Mouse (Mus musculus) 416B (cell line): Measurements from ENCODE around the gene Ipo11.

Experiments used
- DNase-seq: peaks from one replicate; pipeline ENCODE4 v3.0.0; 2011; ENCODE audit warnings: low read depth

Gene Ipo11

GRCm38 (mm10) chr13:106817066-106817465 lies 119.7 kb downstream of the Ipo11 start:
- DNase-seq, result no peak

- DNase-seq, result no peak
Observed at GRCm38 (mm10) chr13:106813519-106813918, 123.2 kb downstream of the Ipo11 start.

- DNase-seq, result peak; percentile 41
Observed at GRCm38 (mm10) chr13:106813087-106813486, 123.7 kb downstream of the Ipo11 start.

GRCm38 (mm10) chr13:106810156-106810555 lies 126.6 kb downstream of the Ipo11 start:
- no peak for DNase-seq

GRCm38 (mm10) chr13:106808821-106809220 lies 127.9 kb downstream of the Ipo11 start:
- no peak for DNase-seq

- DNase-seq, result no peak
Observed at GRCm38 (mm10) chr13:106808315-106808714, 128.4 kb downstream of the Ipo11 start.

- DNase-seq, result no peak
Observed at GRCm38 (mm10) chr13:106807303-106807702, 129.5 kb downstream of the Ipo11 start.

- DNase-seq, result no peak
Observed at GRCm38 (mm10) chr13:106805146-106805545, 131.6 kb downstream of the Ipo11 start.

- DNase-seq, result no peak
Observed at GRCm38 (mm10) chr13:106798026-106798425, 138.7 kb downstream of the Ipo11 start.

- no peak for DNase-seq
Observed at GRCm38 (mm10) chr13:106788817-106789216, 147.9 kb downstream of the Ipo11 start.

- no peak for DNase-seq
Observed at GRCm38 (mm10) chr13:106768807-106769206, 168.0 kb downstream of the Ipo11 start.

GRCm38 (mm10) chr13:106762611-106763010 lies 174.1 kb downstream of the Ipo11 start:
- DNase-seq, result no peak

GRCm38 (mm10) chr13:106761661-106762060 lies 175.1 kb downstream of the Ipo11 start:
- peak; percentile 52 for DNase-seq

GRCm38 (mm10) chr13:106760232-106760875 lies 176.4 kb downstream of the Ipo11 start:
- DNase-seq, result peak; percentile 67

GRCm38 (mm10) chr13:106755892-106756291 lies 180.9 kb downstream of the Ipo11 start:
- no peak for DNase-seq

- no peak for DNase-seq
Observed at GRCm38 (mm10) chr13:106754216-106754615, 182.5 kb downstream of the Ipo11 start.

GRCm38 (mm10) chr13:106751951-106752350 lies 184.8 kb downstream of the Ipo11 start:
- no peak for DNase-seq

GRCm38 (mm10) chr13:106746823-106747222 lies 189.9 kb downstream of the Ipo11 start:
- no peak for DNase-seq

GRCm38 (mm10) chr13:106745201-106745600 lies 191.6 kb downstream of the Ipo11 start:
- DNase-seq, result peak; percentile 68
